In the genomic region with DNA sequence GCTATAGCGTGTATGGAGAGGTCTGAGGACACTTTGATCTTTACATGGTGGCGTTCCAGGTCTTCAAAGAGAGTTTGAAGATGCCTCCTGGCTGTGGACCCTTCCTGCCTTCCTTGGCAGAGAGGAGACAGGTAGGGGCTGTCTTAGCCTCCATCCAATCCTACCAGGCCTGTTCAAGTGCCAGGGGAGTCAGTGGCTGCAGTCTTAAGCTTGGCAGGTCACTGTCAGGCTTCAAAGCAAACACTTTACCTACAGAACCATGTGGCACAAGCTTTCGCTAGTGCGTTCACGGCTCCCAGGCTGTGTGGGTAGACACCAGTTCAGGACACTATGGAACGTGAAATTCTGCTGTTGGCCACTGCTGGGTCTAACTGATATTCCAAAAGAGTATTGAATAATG, we compare ENCODE assay signal across 22 mouse cellular contexts. TPM values are rescaled to one million over a fixed set of nuclear protein-coding genes. Genes with fewer than 3 reads are reported as not detected.
DNase-seq lines count a peak whose midpoint lies in the region; ATAC-seq and TF ChIP-seq lines count a peak whose summit lies in the region.
"Had no signal": no experiment of that assay in that cellular context is flagged by ENCODE, and none has a peak within 500 bp of the region (broad histone marks: within the 10 kb centered on the region; RNA-seq: fewer than 3 reads in every experiment).

No protein-coding gene starts in this region.

- DNase-seq in lung, embryonic 14.5 days, result no peak
- no peak for DNase-seq in lung, adult 2 months
- peak; percentile 5 for DNase-seq in MN1 (ENCODE audit: low spot score)
- DNase-seq in T-cell, adult 2 months (ENCODE audit: low spot score), result no peak
- DNase-seq: cerebellum, adult 9-11 months; embryo, embryonic 11 days; layer of hippocampus, postnatal 36 days; retina, postnatal 1 day; spleen, adult 18-20 months had no signal

- no peak for TF ChIP-seq POLR2A in lung, adult 2 months (IDR thresholded peaks at IDR 0.05; ENCODE audit: borderline replicate concordance, extremely low read depth, low read depth, low read length)

- no peak overlapping the region for H3K9ac ChIP-seq in heart, embryonic 16.5 days (ENCODE audit: low read length)
- no peak overlapping the region for H3K9ac ChIP-seq in heart, embryonic 11.5 days (ENCODE audit: low read depth, low read length)
- no peak overlapping the region for H3K9ac ChIP-seq in lung, embryonic 14.5 days
- no peak overlapping the region for H3K9ac ChIP-seq in liver, embryonic 16.5 days (ENCODE audit: low read depth, low read length)
- H3K9ac ChIP-seq in intestine, embryonic 16.5 days (ENCODE audit: low read depth, low read length), result no peak overlapping the region
- H3K9ac ChIP-seq: intestine, embryonic 15.5 days had no signal

- WGBS in heart, embryonic 16.5 days, result 89% methylated on average over 6 of the region's 6 CpGs
- 85% methylated on average over 6 of the region's 6 CpGs for WGBS in heart, embryonic 11.5 days (ENCODE audit: insufficient replicate concordance)
- WGBS in lung, embryonic 14.5 days, result 81% methylated on average over 6 of the region's 6 CpGs
- WGBS in lung, adult 2 months, result 88% methylated on average over 6 of the region's 6 CpGs
- WGBS in liver, embryonic 16.5 days (ENCODE audit: insufficient replicate concordance), result 84% methylated on average over 6 of the region's 6 CpGs
- 93% methylated on average over 6 of the region's 6 CpGs for WGBS in intestine, embryonic 16.5 days

- H3K9me3 ChIP-seq in heart, embryonic 16.5 days (replicated peaks; ENCODE audit: control insufficient read depth, low read length), result no peaks in the 10 kb centered on the region
- H3K9me3 ChIP-seq in heart, embryonic 11.5 days (replicated peaks; ENCODE audit: control insufficient read depth, low read length), result no peaks in the 10 kb centered on the region
- H3K9me3 ChIP-seq in lung, embryonic 14.5 days (ENCODE audit: low read depth, low read length), result no peaks in the 10 kb centered on the region
- no peaks in the 10 kb centered on the region for H3K9me3 ChIP-seq in liver, embryonic 16.5 days (replicated peaks; ENCODE audit: control insufficient read depth, low read length)
- H3K9me3 ChIP-seq in intestine, embryonic 16.5 days (ENCODE audit: control insufficient read depth, low read length), result no peaks in the 10 kb centered on the region
- H3K9me3 ChIP-seq: intestine, embryonic 15.5 days; limb, embryonic 10.5 days; midbrain, embryonic 10.5 days had no signal

- H3K27me3 ChIP-seq in heart, embryonic 16.5 days (ENCODE audit: control insufficient read depth, insufficient read depth, low read length), result no peaks in the 10 kb centered on the region
- H3K27me3 ChIP-seq in heart, embryonic 11.5 days (ENCODE audit: control insufficient read depth, insufficient read depth, low read length), result no peaks in the 10 kb centered on the region
- H3K27me3 ChIP-seq in lung, embryonic 14.5 days (ENCODE audit: insufficient read depth, low read length), result no peaks in the 10 kb centered on the region
- H3K27me3 ChIP-seq in liver, embryonic 16.5 days (ENCODE audit: control insufficient read depth, insufficient read depth, low read depth, low read length), result no peaks in the 10 kb centered on the region
- H3K27me3 ChIP-seq in intestine, embryonic 16.5 days (replicated peaks; ENCODE audit: control insufficient read depth, insufficient read depth, low read length), result no peaks in the 10 kb centered on the region
- H3K27me3 ChIP-seq: intestine, embryonic 15.5 days had no signal

- ATAC-seq in heart, embryonic 16.5 days (replicated peaks; ENCODE audit: extremely low read depth, insufficient read depth, low FRiP score), result no peak
- no peak for ATAC-seq in heart, embryonic 11.5 days (replicated peaks; ENCODE audit: insufficient number of reproducible peaks, low FRiP score, low TSS enrichment)
- ATAC-seq in lung, embryonic 14.5 days (ENCODE audit: insufficient read depth), result no peak
- no peak for ATAC-seq in liver, embryonic 16.5 days (ENCODE audit: low read depth)
- no peak for ATAC-seq in intestine, embryonic 16.5 days
- ATAC-seq: forebrain, embryonic 16.5 days had no signal

- no peak overlapping the region for H3K4me2 ChIP-seq in heart, embryonic 16.5 days (ENCODE audit: low read depth, low read length)
- no peak overlapping the region for H3K4me2 ChIP-seq in heart, embryonic 11.5 days
- no peak overlapping the region for H3K4me2 ChIP-seq in lung, embryonic 14.5 days
- 0 out of 2 replicates have a peak overlapping the region, but pooled peaks have one; percentile 46 for H3K4me2 ChIP-seq in liver, embryonic 16.5 days (ENCODE audit: low read depth, low read length)
- H3K4me2 ChIP-seq in intestine, embryonic 16.5 days (ENCODE audit: low read depth, low read length), result no peak overlapping the region
- H3K4me2 ChIP-seq: intestine, embryonic 15.5 days had no signal

- no peaks in the 10 kb centered on the region for H3K36me3 ChIP-seq in heart, embryonic 16.5 days (ENCODE audit: control insufficient read depth, insufficient read depth)
- H3K36me3 ChIP-seq in heart, embryonic 11.5 days (ENCODE audit: control insufficient read depth, insufficient read depth, low read length), result no peaks in the 10 kb centered on the region
- H3K36me3 ChIP-seq in lung, embryonic 14.5 days (ENCODE audit: insufficient read depth), result no peaks in the 10 kb centered on the region
- no peaks in the 10 kb centered on the region for H3K36me3 ChIP-seq in liver, embryonic 16.5 days (ENCODE audit: control insufficient read depth, insufficient read depth)
- no peaks in the 10 kb centered on the region for H3K36me3 ChIP-seq in intestine, embryonic 16.5 days (ENCODE audit: control insufficient read depth, insufficient read depth, low read length)
- H3K36me3 ChIP-seq: intestine, embryonic 15.5 days; limb, embryonic 10.5 days; midbrain, embryonic 10.5 days had no signal

- TF ChIP-seq CTCF in lung, embryonic 14.5 days (IDR thresholded peaks at IDR 0.05; ENCODE audit: low read depth), result no peak
- TF ChIP-seq CTCF in lung, adult 2 months (IDR thresholded peaks at IDR 0.05; ENCODE audit: insufficient read depth, low read length), result no peak

- 0 out of 2 replicates have a peak overlapping the region, but pooled peaks have one; percentile 9 for H3K27ac ChIP-seq in heart, embryonic 16.5 days (ENCODE audit: low read length)
- no peak overlapping the region for H3K27ac ChIP-seq in heart, embryonic 11.5 days (ENCODE audit: low read depth, low read length)
- peak overlapping the region; percentile 18; the same call in 1 of the 2 replicates for H3K27ac ChIP-seq in lung, embryonic 14.5 days (ENCODE audit: low read depth)
- peak overlapping the region; percentile 36 for H3K27ac ChIP-seq in liver, embryonic 16.5 days (ENCODE audit: low read length)
- H3K27ac ChIP-seq in intestine, embryonic 16.5 days (ENCODE audit: low read length), result no peak overlapping the region
- H3K27ac ChIP-seq: intestine, embryonic 15.5 days; limb, embryonic 10.5 days; midbrain, embryonic 10.5 days had no signal

- no peak overlapping the region for H3K4me3 ChIP-seq in heart, embryonic 16.5 days (ENCODE audit: low read length)
- H3K4me3 ChIP-seq in heart, embryonic 11.5 days (ENCODE audit: low read depth, low read length), result no peak overlapping the region
- no peak overlapping the region for H3K4me3 ChIP-seq in lung, embryonic 14.5 days (ENCODE audit: low read depth, low read length)
- no peak overlapping the region for H3K4me3 ChIP-seq in lung, adult 2 months (replicated peaks; ENCODE audit: extremely low read depth, low read depth, low read length)
- H3K4me3 ChIP-seq in liver, embryonic 16.5 days (ENCODE audit: low read depth, low read length), result no peak overlapping the region
- no peak overlapping the region for H3K4me3 ChIP-seq in intestine, embryonic 16.5 days (ENCODE audit: low read length)
- H3K4me3 ChIP-seq: intestine, embryonic 15.5 days; limb, embryonic 10.5 days; midbrain, embryonic 10.5 days had no signal

- H3K4me1 ChIP-seq in heart, embryonic 16.5 days (ENCODE audit: control insufficient read depth, insufficient read depth, low read length), result peaks cover 6% of the 10 kb centered on the region
- H3K4me1 ChIP-seq in heart, embryonic 11.5 days (ENCODE audit: control insufficient read depth, insufficient read depth, low read length), result peaks cover 3% of the 10 kb centered on the region; the same call in 1 of the 2 replicates
- H3K4me1 ChIP-seq in lung, embryonic 14.5 days (ENCODE audit: insufficient read depth), result 0 out of 2 replicates have a peak, but pooled peaks cover 12% of the 10 kb centered on the region
- peaks cover 17% of the 10 kb centered on the region for H3K4me1 ChIP-seq in lung, adult 2 months (ENCODE audit: control insufficient read depth, insufficient read depth, low read length)
- peaks cover 51% of the 10 kb centered on the region for H3K4me1 ChIP-seq in liver, embryonic 16.5 days (ENCODE audit: control insufficient read depth, low read depth, low read length)
- H3K4me1 ChIP-seq in intestine, embryonic 16.5 days (ENCODE audit: control insufficient read depth, insufficient read depth, low read length), result peaks cover 9% of the 10 kb centered on the region

RNA-seq across cellular contexts. Expression of gene H2-T24, which starts 2.6 kb away (rescaled TPM):
- 1.8 and 2.5 TPM in 2 replicates for polyA plus RNA-seq in heart, embryonic 16.5 days (2015; fragmentation: Nextera tagmentation; extraction: Ambion mirVana)
- 2.9 and 3.1 TPM in 2 replicates for polyA plus RNA-seq in heart, embryonic 11.5 days (2014; fragmentation: Nextera tagmentation; extraction: Ambion mirVana)
- 2.4 and 3.3 TPM in 2 replicates for polyA plus RNA-seq in lung, embryonic 14.5 days (2014; fragmentation: Nextera tagmentation; extraction: Ambion mirVana)
- 9.2 and 16.5 TPM in 2 replicates for polyA plus RNA-seq in lung, adult 2 months (2012; rRNA removed)
- polyA plus RNA-seq in liver, embryonic 16.5 days (2015; fragmentation: Nextera tagmentation; extraction: Ambion mirVana), result 6.6 and 7.9 TPM in 2 replicates
- 1.8 TPM in 2 replicates for polyA plus RNA-seq in intestine, embryonic 16.5 days (2015; fragmentation: Nextera tagmentation; extraction: Ambion mirVana)

RNA-seq across cellular contexts. Expression of gene H2-T23, which starts 9.7 kb away (rescaled TPM):
- polyA plus RNA-seq in heart, embryonic 16.5 days (2015; fragmentation: Nextera tagmentation; extraction: Ambion mirVana), result 9.6 and 19.7 TPM in 2 replicates
- 2.0 and 3.1 TPM in 2 replicates for polyA plus RNA-seq in heart, embryonic 11.5 days (2014; fragmentation: Nextera tagmentation; extraction: Ambion mirVana)
- 3.9 and 4.4 TPM in 2 replicates for polyA plus RNA-seq in lung, embryonic 14.5 days (2014; fragmentation: Nextera tagmentation; extraction: Ambion mirVana)
- 180 and 232 TPM in 2 replicates for polyA plus RNA-seq in lung, adult 2 months (2012; rRNA removed)
- 69.6 and 73.5 TPM in 2 replicates for polyA plus RNA-seq in liver, embryonic 16.5 days (2015; fragmentation: Nextera tagmentation; extraction: Ambion mirVana)
- polyA plus RNA-seq in intestine, embryonic 16.5 days (2015; fragmentation: Nextera tagmentation; extraction: Ambion mirVana), result 17.7 and 19.4 TPM in 2 replicates

RNA-seq across cellular contexts. Expression of gene H2-T22, which starts 19.6 kb away (rescaled TPM):
- polyA plus RNA-seq in heart, embryonic 16.5 days (2015; fragmentation: Nextera tagmentation; extraction: Ambion mirVana), result 10.1 and 12.6 TPM in 2 replicates
- 6.7 and 7.3 TPM in 2 replicates for polyA plus RNA-seq in heart, embryonic 11.5 days (2014; fragmentation: Nextera tagmentation; extraction: Ambion mirVana)
- polyA plus RNA-seq in lung, embryonic 14.5 days (2014; fragmentation: Nextera tagmentation; extraction: Ambion mirVana), result 16.0 and 16.8 TPM in 2 replicates
- 53.9 and 55.1 TPM in 2 replicates for polyA plus RNA-seq in lung, adult 2 months (2012; rRNA removed)
- 11.3 and 13.4 TPM in 2 replicates for polyA plus RNA-seq in liver, embryonic 16.5 days (2015; fragmentation: Nextera tagmentation; extraction: Ambion mirVana)
- 16.0 and 16.1 TPM in 2 replicates for polyA plus RNA-seq in intestine, embryonic 16.5 days (2015; fragmentation: Nextera tagmentation; extraction: Ambion mirVana)

RNA-seq across cellular contexts. Expression of gene Gm6034, which starts 19.8 kb away (rescaled TPM):
- polyA plus RNA-seq in heart, embryonic 16.5 days (2015; fragmentation: Nextera tagmentation; extraction: Ambion mirVana), result not detected in 2 replicates
- not detected in 2 replicates for polyA plus RNA-seq in heart, embryonic 11.5 days (2014; fragmentation: Nextera tagmentation; extraction: Ambion mirVana)
- not detected in 2 replicates for polyA plus RNA-seq in lung, embryonic 14.5 days (2014; fragmentation: Nextera tagmentation; extraction: Ambion mirVana)
- not detected in 2 replicates for polyA plus RNA-seq in lung, adult 2 months (2012; rRNA removed)
- polyA plus RNA-seq in liver, embryonic 16.5 days (2015; fragmentation: Nextera tagmentation; extraction: Ambion mirVana), result not detected in 2 replicates
- 0.86 and 1.2 TPM in 2 replicates for polyA plus RNA-seq in intestine, embryonic 16.5 days (2015; fragmentation: Nextera tagmentation; extraction: Ambion mirVana)
- polyA plus RNA-seq: C2C12; erythroblast, embryonic 14.5 days; forebrain, embryonic 16.5 days; heart, embryonic 14.5 days; hindbrain, embryonic 11.5 days; limb, embryonic 10.5 days; lung, embryonic 16.5 days; midbrain, embryonic 10.5 days had no signal

RNA-seq across cellular contexts. Expression of gene Gm11127, which starts 35.2 kb away (rescaled TPM):
- 0.24 TPM in 1 of 2 replicates, not detected in the other for polyA plus RNA-seq in heart, embryonic 16.5 days (2015; fragmentation: Nextera tagmentation; extraction: Ambion mirVana)
- polyA plus RNA-seq in heart, embryonic 11.5 days (2014; fragmentation: Nextera tagmentation; extraction: Ambion mirVana), result not detected in 2 replicates
- not detected in 2 replicates for polyA plus RNA-seq in lung, embryonic 14.5 days (2014; fragmentation: Nextera tagmentation; extraction: Ambion mirVana)
- not detected in 2 replicates for polyA plus RNA-seq in lung, adult 2 months (2012; rRNA removed)
- 0.20 TPM in 1 of 2 replicates, not detected in the other for polyA plus RNA-seq in liver, embryonic 16.5 days (2015; fragmentation: Nextera tagmentation; extraction: Ambion mirVana)
- 7.2 and 11.9 TPM in 2 replicates for polyA plus RNA-seq in intestine, embryonic 16.5 days (2015; fragmentation: Nextera tagmentation; extraction: Ambion mirVana)
- polyA plus RNA-seq: erythroblast, embryonic 14.5 days; heart, embryonic 14.5 days; hindbrain, embryonic 11.5 days; limb, embryonic 10.5 days; lung, embryonic 16.5 days; midbrain, embryonic 10.5 days had no signal

Comparison
In these comparisons a context has a peak if more than half of its experiments do, and no peak if none do; other contexts are left out.
1. H3K27ac ChIP-seq: peak in heart, embryonic 16.5 days (single experiment), lung, embryonic 14.5 days (single experiment) and liver, embryonic 16.5 days (single experiment); none in heart, embryonic 11.5 days (single experiment) and intestine, embryonic 16.5 days (single experiment).